Mouse (Mus musculus) granulocyte monocyte progenitor cell, adult 5-6 weeks (primary cell): ENCODE data around the gene 5730455P16Rik. TPM values are rescaled to one million over a fixed set of nuclear protein-coding genes. Genes with fewer than 3 reads are reported as not detected.
"Not testable (repeated sequence)": the region's sequence is repeated elsewhere in the genome, so short reads cannot be mapped to it uniquely, and the experiment has no call there.

Experiments used
- ATAC-seq: replicated peaks from 2 replicates; pipeline ENCODE4 v1.8.0; 2016; ENCODE audit warnings: mild to moderate bottlenecking, moderate TSS enrichment, inconsistent platforms; ENCODE audit not compliant: poor library complexity, severe bottlenecking
- total RNA-seq, 2 experiments: library from RNA; stranded (forward) in 1 of 2; stranded (reverse) in 1 of 2; fragments of 200-712, 200-1000 nt in 1 of 2; fragments of >200 nt in 1 of 2; fragmentation: Nextera tagmentation in 1 of 2; gene quantifications; 2 replicates each; pipeline ENCODE4 v1.2.3; 2014 to 2017

The 5730455P16Rik gene
- total RNA-seq, 2 experiments from 2014 or later: 10.1 to 11.8 TPM

GRCm38 (mm10) chr11:80382626-80383018 lies 4.8 kb upstream of the 5730455P16Rik start:
- peak; percentile 5; the same call in 1 of the 2 replicates for ATAC-seq

DNA sequence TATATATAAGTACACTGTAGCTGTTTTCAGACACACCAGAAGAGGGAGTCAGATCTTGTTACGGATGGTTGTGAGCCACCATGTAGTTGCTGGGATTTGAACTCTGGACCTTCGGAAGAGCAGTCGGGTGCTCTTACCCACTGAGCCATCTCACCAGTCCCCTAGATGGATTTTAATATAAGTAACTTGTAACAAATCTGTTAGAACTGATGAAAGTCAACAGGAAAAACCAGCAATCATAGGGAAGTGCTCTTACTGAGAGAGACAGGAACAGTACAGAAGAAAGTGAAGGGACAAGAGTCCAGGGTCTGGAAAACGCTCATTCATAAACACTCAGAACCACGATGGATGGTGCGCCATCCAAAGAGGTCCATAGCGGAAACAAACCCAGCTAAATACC lies 1.4 kb upstream of the 5730455P16Rik start:
- not testable (repeated sequence) for ATAC-seq

DNA sequence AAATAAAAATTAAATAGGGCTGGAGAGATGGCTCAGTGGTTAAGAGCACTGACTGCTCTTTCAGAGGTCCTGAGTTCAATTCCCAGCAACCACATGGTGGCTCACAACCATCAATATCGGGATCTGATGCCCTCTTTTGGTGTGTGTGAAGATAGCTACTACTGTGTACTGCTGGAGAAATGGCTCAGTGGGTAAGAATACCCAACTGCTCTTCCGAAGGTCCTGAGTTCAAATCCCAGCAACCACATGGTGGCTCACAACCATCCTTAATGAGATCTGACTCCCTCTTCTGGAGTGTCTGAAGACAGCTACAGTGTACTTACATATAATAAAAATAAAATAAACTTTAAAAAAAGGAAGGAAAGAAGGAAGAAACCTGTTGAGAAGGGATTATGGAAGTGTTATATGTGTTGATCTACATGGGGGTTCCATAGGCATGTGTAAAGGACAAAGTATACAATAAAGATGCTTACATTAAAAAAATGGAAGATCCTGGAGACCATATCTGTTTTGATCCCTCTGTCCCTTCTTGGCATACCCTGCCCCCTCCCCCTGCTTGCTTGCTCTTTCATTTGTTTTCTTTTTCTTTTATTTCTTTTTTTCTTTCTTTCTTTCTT lies 726 bp upstream of the 5730455P16Rik start:
- not testable (repeated sequence) for ATAC-seq

DNA sequence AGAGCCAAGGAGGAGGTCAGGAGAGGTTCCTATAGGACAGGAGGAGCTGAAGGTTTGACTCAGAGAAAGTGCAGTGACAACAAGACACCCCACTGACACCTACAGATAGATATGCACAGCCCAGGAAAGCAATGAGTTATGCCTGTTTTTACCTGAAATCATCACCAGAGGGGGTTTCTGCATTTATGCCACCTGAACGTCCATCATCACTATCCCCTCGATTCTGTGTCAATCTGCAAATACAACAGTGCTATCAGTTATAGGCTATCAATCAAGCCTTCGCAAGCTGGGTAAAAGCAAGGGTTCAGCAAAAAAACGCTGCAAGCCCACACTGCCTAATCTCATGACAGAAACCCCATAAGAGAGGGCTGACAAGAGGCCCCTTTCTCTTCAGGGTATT lies 1.2 kb downstream of the 5730455P16Rik start:
- no peak for ATAC-seq

GRCm38 (mm10) chr11:80368949-80369348 lies 8.9 kb downstream of the 5730455P16Rik start:
- no peak for ATAC-seq

DNA sequence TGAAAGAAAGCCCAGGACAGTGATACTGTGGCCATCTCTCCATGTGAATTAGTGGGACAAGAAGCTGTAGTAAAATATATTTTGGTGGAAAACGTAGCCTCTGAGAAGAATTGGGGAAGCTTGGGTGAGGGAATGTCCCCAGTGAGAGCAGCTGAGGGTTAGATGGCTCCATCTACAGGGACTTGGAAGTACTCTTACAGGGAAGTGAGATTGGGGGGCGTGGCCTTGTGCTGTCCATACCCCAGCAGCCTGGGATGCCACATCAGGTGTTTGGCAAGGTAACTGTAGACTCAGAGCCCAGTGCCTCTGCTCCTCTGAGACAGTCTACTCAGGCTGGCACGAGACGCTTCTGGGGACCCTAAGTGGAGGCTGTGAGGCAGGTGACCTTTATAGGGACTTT lies 23.0 kb downstream of the 5730455P16Rik start:
- peak; percentile 96 for ATAC-seq

DNA sequence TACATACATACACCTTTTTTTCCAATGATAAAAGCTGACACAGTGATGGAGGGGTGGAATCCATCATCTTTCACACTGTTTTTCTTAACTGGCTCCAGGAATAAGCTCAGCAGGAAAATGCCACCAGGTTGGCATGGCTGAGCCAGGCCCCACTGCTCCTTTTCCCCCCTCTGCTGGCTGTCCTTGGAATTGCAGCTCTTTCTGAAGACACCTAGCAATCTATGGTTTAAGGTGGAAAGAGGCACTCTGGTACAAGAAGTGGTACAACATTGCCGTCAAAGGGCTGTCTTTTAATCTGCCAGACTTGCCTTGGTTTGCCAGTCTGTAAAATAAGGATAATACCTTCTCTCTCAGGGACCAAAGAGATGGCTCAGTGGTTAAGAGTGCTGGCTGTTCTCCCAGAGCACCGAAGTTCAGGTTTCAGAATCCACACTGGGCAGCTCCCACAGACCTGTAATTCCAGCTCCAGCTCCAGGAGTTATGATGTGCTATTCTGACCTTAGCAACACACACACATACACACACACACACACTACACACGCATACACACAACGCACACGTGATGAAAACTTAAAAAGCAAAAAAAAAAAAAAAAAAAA lies 25.9 kb downstream of the 5730455P16Rik start:
- peak; percentile 68; the same call in 1 of the 2 replicates for ATAC-seq

DNA sequence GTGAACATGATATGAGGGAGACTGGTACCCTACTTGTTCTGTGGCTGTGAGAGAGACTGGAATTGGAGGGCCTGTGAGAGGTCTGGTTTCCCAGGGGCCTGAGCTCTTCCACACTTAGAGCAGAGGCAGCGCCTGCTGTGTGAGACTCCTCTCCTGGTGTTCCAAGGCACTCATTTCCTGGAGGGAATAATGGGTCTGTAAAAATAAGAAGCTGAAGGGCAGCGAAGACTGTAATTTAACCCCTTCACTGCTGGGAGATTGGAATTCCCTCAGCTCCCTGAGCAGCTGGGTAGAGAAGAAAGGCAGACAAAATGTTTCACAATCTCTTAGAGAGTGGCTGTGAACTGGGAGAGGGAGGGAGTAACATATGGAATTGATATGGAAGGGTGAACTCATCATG lies 35.4 kb downstream of the 5730455P16Rik start:
- no peak for ATAC-seq

DNA sequence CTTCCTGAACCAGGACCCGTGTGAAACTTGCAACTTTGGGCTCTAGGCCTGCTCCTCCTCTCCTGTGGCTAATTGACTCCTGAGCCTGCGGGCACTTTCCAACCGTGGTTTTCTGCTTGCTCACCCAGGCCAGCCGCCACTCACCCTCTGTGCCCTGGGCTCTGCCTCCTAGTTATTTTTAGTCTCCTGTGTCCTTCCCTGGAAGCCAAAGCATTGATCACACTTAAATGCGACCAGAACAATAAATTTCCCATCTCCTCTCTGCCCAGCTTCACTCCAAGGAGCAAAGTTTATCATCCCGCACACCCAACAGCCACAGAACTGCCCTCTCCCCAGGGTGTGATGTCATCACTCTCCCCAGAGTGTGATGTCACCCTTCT lies 41.5 kb downstream of the 5730455P16Rik start:
- no peak for ATAC-seq

DNA sequence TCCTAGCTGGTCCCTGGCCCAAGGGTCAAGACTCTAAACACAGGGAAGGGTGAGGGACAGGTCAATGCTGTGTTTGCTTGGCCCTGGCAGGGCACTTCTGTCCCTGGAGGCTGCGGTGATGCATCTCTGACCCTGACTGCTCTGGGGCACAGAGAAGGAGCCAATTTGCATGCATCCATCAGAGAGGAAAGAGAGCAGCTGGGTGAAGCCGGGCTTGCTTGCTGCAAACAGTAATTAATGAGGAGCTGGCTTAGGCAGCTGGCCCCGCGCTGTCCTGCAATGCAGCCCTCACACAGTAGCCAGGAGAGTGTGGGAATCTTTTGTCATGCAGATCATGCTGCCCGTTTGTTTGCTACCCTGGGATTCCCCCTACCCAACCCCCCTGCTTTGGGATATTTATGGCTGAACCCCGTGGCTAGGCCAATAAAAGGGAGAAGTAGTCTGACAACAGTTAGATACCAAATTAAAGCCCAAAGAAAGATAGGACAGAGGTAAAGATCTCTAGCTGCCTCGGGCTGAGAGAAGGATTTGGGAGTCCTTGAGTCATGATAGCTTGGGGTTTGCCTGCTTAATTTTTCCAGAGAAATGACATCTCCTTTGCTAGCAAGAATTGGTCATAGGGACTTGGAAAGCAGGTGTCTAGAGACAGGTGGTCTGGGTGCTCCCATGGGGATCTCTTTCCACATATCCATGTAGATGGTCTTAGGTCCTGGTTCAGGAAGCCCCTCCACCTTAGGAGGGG lies 42.1 kb downstream of the 5730455P16Rik start:
- ATAC-seq: no peak

- ATAC-seq: no peak
Measured at GRCm38 (mm10) chr11:80332709-80333400, 45.0 kb downstream of the 5730455P16Rik start.

DNA sequence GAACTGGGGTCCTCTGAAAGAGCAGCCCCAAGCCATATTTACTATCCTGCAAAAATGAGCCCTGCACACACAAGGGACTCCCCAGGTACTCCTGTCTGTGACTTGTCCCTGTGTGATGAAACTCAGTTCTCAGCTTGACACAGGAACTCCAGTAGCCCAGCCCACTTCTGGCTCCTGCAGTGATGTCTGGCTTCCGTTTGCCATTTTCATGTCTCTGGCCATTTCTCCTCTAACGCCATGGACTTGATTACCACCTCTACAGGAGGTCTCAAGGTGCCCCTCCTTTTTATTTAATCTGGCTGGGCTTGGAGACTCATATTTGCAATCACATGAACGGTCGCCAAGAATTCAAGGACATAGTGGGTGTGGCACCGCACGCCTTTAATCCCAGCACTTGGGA lies 53.2 kb downstream of the 5730455P16Rik start:
- ATAC-seq: no peak

- ATAC-seq: peak; percentile 89
Measured at GRCm38 (mm10) chr11:80323255-80323654, 54.6 kb downstream of the 5730455P16Rik start.

DNA sequence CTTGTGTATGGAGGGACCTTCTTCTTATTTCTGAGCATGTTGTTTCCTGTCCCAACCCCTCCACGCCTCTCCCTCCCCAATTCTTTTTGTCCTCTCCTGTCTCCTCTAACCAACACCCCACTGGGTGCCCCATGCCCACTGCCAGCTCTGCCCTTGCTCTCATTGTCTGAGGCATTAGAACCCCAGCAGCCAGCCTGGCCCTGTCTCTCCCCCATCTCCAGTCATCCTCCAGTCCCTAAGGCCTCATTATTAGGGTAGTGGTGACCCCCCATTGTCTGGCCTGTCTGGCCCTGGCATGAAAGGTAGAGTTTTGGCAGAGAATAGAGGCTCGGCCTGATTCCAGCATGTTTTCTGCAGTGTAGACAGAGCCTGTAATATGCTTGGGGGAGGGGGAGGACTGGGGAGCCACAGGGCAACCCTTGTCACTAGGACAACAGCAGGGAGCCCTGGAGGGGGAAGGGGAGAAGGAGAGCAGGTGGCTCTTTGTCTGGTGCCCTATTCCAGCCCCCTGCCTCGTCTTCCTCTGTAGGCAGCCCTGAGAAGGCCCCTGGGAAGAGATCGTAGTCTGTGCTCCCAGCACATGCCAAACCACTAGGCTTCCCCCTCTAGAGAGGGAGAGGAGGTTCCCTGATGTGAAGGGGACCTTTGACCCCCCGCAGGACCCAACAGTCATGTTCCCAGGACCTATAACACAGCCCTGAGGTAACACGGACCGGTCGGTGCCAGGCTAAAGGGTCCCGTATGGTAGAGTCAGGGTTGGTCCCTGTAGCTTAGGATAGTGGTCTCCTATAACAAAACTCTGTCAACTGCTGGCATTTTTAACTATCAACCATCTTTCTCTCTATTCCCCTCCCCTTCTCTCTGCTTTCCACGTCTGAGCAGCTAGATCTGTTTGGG lies 61.8 kb downstream of the 5730455P16Rik start:
- ATAC-seq: no peak

- no peak for ATAC-seq
Measured at GRCm38 (mm10) chr11:80313944-80314343, 63.9 kb downstream of the 5730455P16Rik start.

GRCm38 (mm10) chr11:80313462-80313861 lies 64.4 kb downstream of the 5730455P16Rik start:
- no peak for ATAC-seq

DNA sequence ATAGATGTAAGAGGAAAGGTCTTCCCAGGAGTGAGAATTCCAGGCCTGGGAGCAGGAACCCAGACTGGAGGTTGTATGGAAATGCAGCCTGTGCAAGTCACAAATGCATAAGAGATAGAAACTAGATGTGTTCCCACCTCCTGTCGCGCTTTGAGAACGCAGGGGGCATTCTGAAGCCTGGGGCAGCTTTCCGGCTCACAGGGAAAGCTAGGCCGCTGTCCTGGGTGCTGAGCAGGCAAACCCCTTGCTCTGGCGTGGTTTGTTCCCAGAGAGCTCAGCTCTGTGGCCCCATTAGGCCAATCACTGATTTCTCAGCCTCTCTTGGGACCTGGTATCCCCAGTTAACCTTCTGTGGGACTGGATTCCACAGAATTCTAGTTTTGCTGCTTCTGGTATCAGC lies 65.3 kb downstream of the 5730455P16Rik start:
- no peak for ATAC-seq

- ATAC-seq: no peak
Measured at GRCm38 (mm10) chr11:80312049-80312448, 65.8 kb downstream of the 5730455P16Rik start.

GRCm38 (mm10) chr11:80311271-80311670 lies 66.6 kb downstream of the 5730455P16Rik start:
- ATAC-seq: no peak
